Mouse (Mus musculus): ENCODE results near the gene Lypla2. TPM values are rescaled to one million over a fixed set of nuclear protein-coding genes. Genes with fewer than 3 reads are reported as not detected.
A peak's percentile ranks its signal among the peaks of the same experiment; 100 is the strongest.
"Not testable (repeated sequence)": the region's sequence is repeated elsewhere in the genome, so short reads cannot be mapped to it uniquely, and the experiment has no call there.

Gene Lypla2
- total RNA-seq, 2 experiments from 2014 or later = 28.9 to 29.2 TPM

DNA sequence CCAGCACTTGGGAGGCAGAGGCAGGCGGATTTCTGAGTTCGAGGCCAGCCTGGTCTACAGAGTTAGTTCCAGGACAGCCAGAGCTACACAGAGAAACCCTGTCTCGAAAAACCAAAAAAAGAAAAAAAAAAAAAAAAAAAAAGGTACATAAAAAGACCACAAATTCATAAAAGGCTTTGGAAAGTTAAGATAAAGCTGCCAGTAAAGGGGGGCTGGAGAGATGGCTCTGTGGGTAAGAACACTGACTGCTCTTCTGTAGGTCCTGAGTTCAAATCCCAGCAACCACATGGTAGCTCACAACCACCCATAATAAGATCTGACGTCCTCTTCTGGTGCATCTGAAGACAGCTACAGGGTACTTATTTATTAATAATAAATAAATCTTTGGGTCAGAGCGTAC is 7.8 kb upstream of the Lypla2 start:
- DNase-seq; intact Hi-C loops (cut with DNase I; ENCODE audit: low total_unique reads): not testable (repeated sequence)

DNA sequence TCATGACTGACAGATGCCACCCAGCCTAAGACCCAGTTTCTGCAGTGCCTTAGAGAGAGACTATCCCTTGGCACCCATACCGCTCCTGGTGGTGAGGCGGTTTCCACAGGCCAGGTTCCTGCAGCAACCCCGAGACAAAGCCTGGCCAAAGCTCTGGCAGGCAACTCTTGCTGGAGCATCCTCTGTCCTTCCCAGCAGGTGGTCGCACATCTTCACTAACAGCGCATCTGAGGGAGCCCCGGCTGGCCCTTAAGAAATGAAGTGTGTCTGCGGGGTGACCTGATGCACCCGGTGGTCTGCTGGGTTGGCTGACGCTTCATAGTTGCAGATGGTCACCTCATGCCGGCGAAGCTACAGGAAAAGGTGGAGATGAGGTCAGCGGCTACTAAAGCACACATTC is 3.7 kb upstream of the Lypla2 start:
- no peak for DNase-seq
- intact Hi-C loops (cut with DNase I; ENCODE audit: low total_unique reads) = no loop called here

DNA sequence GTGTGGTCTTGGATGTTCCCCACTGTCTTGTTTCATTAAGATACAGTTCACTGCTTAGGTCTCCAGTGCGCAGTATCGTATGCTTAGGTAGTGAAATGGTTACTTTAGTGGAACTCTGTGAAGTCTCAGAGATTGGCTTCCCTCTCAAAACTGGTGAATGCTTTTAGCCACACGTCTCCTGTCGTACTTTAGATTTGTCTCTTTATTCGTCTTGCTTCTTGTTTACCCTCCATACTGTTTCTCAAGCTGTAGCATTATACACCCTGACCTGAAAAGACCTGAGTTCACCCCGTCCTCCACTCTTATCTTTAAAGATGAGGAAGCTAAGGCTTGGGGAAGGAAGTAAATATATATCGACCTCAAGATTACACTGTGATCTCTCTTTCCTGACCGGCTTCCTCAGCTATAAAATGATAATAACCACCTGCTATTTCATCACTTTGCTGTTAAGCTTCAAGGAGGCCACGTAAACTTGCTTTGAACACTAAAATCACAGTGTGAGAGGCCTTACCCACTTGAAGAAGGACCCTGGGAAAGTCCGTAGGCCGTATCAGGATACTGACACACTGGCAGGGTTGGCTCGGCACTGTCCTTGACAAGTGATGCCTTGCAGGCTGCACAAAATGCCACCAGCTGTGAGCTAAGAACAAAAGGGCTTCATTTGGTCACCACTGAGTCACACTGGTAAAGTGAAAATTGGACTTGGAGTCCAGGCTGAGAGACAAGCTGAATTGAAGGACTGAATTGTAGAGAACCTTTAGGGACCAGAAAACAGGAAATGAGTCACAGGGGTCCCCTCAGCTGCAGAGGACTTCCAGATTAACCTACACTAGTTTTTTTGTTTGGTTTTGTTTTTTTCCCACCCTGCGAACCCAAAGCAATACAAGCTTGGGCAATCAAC is 735 bp upstream of the Lypla2 start:
- DNase-seq = no peak
- intact Hi-C loops (cut with DNase I; ENCODE audit: low total_unique reads) = no loop called here

DNA sequence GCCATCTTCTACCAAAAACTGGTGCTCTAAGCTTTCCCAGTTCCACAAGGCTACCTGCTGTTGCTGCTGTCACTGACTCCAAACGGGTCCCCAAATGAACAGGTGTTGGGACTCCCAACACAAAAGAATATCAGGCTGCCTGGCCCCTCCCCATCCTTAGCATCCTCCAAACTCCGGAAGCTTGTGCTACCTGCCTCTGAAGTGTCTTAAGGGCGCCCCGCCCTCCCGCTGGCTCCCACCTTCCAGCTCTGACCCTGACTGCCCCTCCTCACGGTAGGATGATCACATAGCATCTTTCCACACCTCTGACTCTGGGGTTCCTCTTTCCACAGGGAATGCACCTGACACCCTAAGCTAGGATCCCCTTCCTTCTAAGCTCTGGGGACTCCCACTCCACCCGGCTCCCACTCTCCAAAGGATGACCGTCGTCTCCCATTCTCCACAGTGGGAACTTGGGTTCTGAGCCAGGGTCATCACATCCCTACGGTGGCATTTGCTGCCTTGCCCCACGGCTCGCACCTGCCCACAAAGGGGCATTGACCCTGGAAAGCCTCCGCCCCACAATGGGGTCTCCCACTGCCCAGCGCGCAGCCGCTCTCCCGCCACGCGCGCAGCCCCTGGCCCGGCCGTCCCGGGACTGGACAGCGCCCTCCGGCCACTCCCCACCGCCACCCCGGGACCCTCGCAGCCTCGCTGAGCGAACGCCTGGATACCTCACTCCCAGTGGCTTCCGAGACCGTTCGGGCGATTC is 446 bp downstream of the Lypla2 start:
- no peak for DNase-seq
- intact Hi-C loops (cut with DNase I; ENCODE audit: low total_unique reads) = no loop called here

DNA sequence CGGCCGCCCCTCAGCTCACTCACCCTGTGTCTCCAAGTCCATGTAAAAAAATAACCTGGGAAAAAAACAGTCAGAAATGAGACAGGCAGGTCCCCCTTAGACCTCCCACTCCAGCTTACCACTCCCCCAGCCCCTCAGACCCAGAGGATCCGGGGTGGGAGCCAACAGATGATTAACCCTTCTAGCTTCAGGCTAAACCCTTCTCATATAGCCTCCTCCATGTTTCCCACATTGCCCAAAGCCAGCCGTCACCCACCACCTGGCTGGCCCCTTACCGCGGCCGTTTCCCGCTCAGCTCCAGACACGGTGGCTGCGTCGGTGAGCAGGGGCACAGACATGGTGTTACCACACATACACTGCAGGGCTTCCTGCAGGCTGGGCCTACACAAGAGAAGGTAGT is 1.8 kb downstream of the Lypla2 start:
- intact Hi-C loops (cut with DNase I; ENCODE audit: low total_unique reads) = no loop called here
- DNase-seq = no peak

DNA sequence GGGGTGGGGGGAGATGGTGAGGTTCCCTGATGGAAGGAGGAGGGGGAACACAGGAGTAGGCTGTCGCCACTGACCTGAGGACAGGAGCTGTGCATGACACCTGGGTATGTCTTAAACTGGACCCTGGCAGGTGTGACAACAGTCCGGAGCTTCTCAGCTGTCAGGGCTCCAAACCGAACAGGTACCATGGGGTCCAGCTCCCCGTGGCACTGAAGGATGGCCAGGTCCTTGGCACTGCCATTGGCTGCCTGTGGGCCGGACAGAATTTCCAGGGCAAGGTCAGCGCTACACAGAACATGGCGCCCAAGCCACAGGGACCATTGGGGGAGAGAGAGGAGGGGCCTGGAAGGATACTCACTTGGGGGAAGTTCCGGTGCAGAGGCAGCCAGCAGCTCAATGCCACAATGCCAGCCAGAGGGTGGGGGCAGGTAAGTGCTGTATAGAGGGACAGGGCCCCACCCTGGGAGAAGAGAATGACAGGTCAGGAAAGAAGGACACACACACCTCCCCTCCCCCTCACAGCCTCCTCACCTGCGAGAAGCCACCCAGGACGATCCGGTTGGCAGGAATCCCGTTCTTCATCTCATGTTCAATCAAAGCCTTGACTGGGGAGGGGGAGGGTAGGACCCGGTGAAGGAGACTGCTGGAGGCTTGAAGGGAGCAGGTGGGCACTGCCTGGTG is 3.2 kb downstream of the Lypla2 start:
- DNase-seq = no peak
- intact Hi-C loops (cut with DNase I; ENCODE audit: low total_unique reads) = no loop called here

DNA sequence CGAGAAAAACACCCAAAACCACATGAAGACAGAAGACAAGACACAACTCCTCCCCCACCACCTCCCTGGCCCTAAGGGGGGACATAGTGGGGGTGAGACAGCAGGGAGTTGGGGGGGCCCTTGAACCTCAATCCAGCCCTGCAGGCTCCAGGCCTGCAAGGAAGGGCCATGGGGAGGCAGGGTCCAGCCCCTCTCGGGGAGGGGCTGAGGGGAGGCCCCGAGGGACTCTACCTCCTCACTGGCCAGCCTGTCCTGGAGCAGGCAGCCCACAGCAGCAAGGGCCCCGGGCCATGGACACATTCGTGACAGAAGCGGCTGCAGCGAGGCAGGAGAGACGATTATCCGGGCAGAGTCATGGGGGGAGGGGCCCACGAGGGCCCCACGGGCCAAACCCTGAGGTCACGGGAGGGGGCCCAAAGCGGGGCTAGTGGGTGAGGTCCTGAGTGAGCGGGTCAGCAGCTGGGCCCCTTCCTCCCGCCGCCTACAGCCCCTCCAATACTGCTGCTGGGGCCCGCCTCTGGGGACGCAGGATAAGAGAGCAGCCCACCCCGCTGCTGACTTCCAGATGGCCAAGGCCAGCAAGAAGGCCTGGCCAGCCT is 4.1 kb downstream of the Lypla2 start:
- intact Hi-C loops (cut with DNase I; ENCODE audit: low total_unique reads) = no loop called here
- DNase-seq = no peak

DNA sequence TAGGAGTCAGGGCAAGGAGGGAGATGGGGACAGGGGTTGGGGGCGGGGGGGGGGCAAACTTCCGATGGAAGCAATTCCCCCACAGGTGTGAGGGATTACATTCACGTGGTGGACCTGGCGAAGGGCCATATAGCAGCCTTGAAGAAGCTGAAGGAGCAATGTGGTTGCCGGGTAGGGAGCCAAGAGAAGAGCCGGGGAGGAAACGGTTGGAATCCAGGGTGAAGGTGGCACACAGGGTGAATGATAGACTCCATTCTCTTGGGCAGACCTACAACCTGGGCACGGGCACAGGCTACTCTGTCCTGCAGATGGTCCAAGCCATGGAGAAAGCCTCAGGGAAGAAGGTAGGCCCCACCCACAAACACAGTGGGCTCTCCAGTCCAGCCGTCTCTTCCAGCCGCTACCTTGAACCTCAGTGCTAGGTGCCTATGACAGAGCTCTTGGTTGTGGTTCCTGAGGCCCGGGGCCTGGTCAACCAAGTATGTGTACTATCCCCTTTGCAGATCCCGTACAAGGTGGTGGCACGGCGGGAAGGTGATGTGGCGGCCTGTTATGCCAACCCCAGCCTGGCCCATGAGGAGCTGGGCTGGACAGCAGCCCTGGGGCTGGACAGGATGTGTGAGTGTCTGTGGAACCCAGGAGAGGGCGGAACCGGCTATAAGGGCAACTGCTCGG is 5.2 kb downstream of the Lypla2 start:
- no peak for DNase-seq

DNA sequence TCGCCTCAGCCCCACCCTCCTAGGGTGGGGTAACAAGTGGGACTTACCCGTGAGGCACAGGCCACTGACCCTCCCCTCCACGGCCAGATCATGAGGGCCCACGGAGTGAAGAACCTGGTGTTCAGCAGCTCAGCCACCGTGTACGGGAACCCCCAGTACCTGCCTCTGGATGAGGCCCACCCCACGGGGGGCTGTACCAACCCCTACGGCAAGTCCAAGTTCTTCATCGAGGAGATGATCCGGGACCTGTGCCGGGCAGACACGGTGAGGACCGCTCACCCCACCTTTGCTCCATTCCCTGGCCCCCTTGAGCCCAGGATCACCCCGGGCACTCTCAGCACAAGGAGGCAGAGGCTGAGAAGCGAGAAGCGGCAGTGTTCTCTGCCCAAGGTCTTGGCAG is 6.1 kb downstream of the Lypla2 start:
- DNase-seq = no peak
- intact Hi-C loops (cut with DNase I; ENCODE audit: low total_unique reads) = no loop called here

More for the DNA sequence above, 5.2 kb downstream of the Lypla2 start:
- intact Hi-C loops (cut with DNase I; ENCODE audit: low total_unique reads) = no loop called here

DNA sequence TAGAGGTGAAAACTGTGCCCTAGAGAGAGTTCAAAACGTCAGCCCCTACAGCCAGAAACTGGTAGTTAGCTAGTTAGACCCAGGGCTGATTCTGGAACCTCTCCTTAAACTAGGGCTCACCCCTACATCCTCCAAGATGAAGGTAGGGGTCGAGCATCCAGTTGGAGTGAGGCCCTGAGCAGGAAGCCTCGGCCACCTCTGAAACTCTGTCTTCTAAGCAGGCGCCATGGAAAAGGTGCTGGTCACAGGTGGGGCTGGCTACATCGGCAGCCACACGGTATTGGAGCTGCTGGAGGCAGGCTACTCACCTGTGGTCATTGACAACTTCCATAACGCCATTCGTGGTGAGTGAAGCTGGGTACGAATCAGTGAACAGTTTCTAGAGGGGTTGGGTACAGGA is 7.3 kb downstream of the Lypla2 start:
- intact Hi-C loops (cut with DNase I; ENCODE audit: low total_unique reads) = no loop called here
- DNase-seq = no peak

DNA sequence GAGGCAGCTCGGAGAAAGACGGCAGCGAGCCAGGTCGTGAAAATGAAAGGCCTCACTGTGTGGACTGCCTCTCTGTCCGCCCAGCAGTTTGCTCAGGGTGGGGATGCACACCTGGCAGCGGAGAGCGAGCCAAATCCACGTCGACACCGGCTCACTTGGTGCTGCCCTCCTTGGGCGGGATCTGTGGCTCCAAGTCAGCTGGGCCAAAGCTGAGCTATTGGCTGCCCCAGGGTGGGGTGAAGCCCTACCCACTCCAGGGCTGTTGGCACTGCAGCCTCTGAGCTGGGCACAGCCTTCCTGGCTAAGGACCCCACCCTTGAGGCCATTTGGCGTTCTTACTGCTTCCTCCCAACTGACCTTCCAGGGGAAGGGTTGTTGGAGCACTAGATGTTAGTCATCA is 8.0 kb downstream of the Lypla2 start:
- DNase-seq = peak; percentile 51
- intact Hi-C loops (cut with DNase I; ENCODE audit: low total_unique reads) = no loop called here

DNA sequence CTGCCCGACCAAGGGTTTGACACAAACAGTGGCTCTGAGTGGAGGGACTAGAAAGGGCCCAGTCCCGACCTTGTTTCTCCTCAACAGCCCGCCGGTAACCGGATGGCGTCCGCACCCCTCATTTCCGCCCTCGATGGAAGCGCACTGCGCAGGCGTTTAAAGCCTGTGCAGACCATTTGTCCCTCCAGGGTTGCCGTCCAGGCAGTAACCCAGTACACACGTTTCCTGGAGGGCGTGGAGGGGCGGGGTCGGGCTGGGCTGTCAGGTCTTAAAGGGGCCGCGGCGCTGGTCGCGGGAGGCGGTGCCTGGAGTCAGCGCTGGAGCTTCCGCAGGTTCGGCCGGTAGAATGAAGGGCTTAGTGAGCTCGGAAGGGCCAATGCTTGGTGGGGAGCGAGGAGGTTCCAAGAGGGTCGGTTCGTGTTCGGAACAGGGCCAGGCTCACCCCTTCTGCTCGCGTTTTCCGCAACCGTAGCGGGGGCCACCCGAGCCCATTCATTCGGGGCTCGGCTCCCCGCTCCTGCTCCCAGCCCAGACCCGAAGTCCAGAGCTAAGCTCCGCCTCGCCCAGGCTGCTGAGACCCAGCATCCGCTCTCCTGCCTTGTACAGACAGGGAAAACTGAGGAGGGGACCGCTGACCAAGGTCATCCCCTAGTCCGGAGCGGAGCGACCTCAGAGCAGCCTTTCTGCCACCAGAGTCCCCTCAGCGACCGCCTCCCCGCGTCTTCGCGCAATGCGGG is 8.8 kb downstream of the Lypla2 start, which contains the start of gene Gale:
Gene Gale, plus strand, starts transcription at position 271 of the 737 bp plus-strand sequence.
- intact Hi-C loops (cut with DNase I; ENCODE audit: low total_unique reads) = no loop called here

DNA sequence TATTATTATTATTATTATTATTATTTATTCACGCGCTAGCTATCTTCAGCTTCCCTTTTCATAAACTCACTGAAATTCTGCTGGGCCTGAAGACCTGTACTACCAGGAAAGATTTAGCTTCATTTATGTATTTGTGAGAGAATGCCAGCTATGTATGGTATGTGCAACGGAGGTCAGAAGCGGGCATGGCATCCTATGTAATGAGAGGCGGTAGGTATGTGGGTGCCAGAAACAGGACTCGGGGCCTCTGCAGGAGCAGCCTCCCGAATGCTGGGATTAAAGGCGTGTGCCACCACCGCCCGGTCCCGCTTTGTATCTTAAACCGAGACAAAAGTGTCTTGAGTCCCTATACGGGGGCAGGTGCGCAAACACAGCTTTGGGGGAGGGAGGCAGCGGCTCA is 9.5 kb downstream of the Lypla2 start:
- no peak for DNase-seq
- intact Hi-C loops (cut with DNase I; ENCODE audit: low total_unique reads) = no loop called here

More for the DNA sequence above, 8.8 kb downstream of the Lypla2 start, which contains the start of gene Gale:
- peak; percentile 97 for DNase-seq

DNA sequence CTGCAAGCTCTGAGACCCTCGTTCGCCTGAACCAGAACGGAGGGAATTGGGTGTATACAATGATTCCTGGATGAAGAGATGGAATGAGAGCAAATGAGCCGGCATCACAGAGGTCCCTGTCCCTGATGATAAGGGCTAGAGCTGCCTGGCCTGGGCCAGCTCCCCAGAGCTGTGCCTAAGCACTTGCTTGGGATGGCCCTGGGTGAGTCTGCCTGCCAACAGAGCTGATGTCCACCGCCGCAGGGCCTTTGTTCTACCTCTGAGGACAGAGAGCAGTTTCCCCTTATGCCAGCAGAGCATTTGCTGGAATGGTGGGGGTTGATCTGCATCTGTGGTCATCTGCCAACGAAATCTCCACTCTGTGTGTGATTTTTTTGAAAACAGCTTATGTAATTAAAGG is 10.2 kb downstream of the Lypla2 start:
- no peak for DNase-seq
- intact Hi-C loops (cut with DNase I; ENCODE audit: low total_unique reads) = no loop called here

DNA sequence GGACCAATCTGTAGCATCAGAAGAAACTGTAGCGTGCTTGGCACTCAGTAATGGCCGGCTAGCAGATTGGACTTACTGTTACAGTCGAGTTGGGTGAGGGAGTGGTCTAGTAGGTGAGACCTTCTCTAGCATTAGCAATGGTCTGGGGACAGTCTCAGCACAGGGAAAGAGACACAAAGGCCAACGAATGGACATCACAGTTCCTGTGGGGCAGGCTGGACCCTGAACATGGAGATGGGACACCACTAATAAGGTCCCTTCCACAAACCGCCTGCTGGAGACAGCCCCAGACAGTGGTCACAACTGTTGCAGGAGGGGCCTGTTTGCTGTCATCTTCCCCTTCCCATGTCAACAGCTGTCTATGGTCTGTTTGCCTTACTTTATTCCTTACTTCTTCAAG is 10.7 kb downstream of the Lypla2 start:
- intact Hi-C loops (cut with DNase I; ENCODE audit: low total_unique reads) = no loop called here
- DNase-seq = no peak

DNA sequence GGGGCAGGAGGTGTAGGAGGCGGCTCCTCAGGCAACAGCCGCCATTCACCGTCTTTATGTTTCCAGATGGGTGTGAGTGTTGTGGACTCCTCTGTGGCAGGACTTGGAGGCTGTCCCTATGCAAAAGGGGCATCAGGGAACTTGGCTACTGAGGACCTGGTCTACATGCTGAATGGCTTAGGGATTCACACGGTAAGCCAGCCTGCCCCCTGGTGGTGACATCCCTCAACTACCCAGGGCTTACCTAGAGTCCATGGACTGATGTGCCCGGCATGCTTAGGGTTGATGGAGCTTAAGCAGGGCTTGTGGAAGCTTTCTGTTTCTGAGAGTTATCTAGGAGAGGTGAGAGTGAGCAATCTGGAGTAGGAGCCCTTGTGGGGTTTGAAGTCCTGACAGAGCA is 11.7 kb downstream of the Lypla2 start:
- peak; percentile 80 for DNase-seq
- intact Hi-C loops (cut with DNase I; ENCODE audit: low total_unique reads) = no loop called here

DNA sequence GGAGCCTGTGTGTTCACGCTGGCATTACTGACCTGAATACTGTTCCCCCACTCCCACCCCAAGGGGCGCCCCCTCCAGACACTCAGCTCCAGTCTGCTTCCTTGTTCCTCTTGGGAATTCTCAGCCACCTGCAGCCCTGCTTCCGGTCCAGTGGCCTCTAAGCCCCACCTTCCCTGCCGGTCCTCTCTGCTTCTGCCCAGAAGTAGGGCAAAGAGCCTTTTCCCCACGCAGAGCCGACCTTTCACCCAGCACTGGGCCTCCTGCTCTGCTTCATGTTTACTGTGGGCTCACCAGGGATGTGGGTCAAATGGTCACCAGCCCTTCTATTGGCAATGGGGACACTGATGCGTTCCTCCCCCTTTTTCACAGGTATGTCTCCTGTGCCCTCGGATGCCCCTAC is 14.1 kb downstream of the Lypla2 start:
- intact Hi-C loops (cut with DNase I; ENCODE audit: low total_unique reads) = no loop called here
- DNase-seq = no peak

DNA sequence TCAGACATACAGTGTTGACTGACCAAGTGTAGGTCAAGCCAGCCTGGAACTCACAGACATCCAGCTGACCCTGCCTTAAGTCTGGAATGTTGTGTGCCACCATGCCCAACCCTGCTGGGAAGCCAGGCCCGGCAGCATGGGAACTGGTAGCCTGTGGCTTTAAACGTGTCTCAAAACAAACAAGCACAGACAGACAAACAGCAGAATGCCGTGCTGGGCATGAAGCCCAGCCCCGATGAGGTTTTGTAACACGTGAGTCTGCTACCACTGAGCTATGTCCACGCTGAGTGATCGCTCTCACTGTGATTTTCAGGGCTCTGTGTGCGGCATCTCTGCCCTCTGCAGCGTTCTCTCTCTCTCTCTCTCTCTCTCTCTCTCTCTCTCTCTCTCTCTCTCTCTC is 16.5 kb downstream of the Lypla2 start:
- DNase-seq = no peak
- intact Hi-C loops (cut with DNase I; ENCODE audit: low total_unique reads) = no loop called here

DNA sequence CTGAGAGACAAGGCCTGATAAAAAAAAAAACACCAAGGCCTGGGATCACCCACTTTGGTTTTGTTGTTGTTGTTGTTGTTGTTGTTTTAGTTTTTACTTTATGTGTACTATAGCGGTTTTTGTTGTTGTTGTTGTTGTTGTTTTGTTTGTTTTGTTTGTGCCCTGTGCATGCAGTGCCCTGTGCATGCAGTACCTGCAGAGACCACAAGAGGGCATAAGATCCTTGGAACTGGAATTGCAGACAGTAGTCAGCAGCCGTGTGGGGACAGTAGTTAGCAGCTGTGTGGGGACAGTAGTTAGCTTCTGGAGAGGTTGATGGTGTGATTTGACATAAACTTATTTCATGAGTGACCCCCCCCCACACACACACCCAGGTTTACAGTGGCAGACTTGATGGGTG is 18.2 kb downstream of the Lypla2 start:
- DNase-seq = peak; percentile 64
- intact Hi-C loops (cut with DNase I; ENCODE audit: low total_unique reads) = no loop called here

All from gastrocnemius, postnatal 14 days (tissue).